Mouse (Mus musculus) cortical plate, adult 2 months (tissue): ENCODE data around the gene Abcg4.
"Not testable (repeated sequence)": the region's sequence is repeated elsewhere in the genome, so short reads cannot be mapped to it uniquely, and the experiment has no call there.

Experiments
- CTCF ChIP-seq: fragments of 200-500 bp; IDR thresholded peaks from 2 replicates; pipeline ENCODE4 v1.5.1; 2011; ENCODE audit warnings: mild to moderate bottlenecking, control low read depth, low read length; ENCODE audit not compliant: insufficient read depth; ENCODE audit errors: extremely low read depth
- POLR2A ChIP-seq: fragments of 200-500 bp; IDR thresholded peaks from 2 replicates; pipeline ENCODE4 v1.6.1; 2011; ENCODE audit warnings: mild to moderate bottlenecking, low read length, control low read depth; ENCODE audit not compliant: insufficient read depth; ENCODE audit errors: extremely low read depth

- TF ChIP-seq POLR2A, CTCF: not testable (repeated sequence)
Measured at GRCm38 (mm10) chr9:44300001-44300400, 11.6 kb upstream of the Abcg4 start.
